Mouse (Mus musculus): ENCODE measurements around the gene Nme6. TPM values are rescaled to one million over a fixed set of nuclear protein-coding genes. Genes with fewer than 3 reads are reported as not detected.

Nme6 gene
- polyA plus RNA-seq, 1 experiment from 2014 or later, result 78.4 TPM

GRCm38 (mm10) chr9:109825739-109826138 lies 6.8 kb upstream of the Nme6 start:
- H3K4me1 ChIP-seq, result no peaks in the 10 kb centered on the region
- no peak overlapping the region for H3K27ac ChIP-seq
- WGBS, result 55% methylated on average over 4 of the region's 4 CpGs
- H3K36me3 ChIP-seq, result peaks cover 20% of the 10 kb centered on the region
- no peaks in the 10 kb centered on the region for H3K9me3 ChIP-seq (replicated peaks)
- no peaks in the 10 kb centered on the region for H3K27me3 ChIP-seq
- no peak overlapping the region for H3K4me2 ChIP-seq
- ATAC-seq (replicated peaks; ENCODE audit: low FRiP score), result no peak
- H3K4me3 ChIP-seq (replicated peaks), result no peak overlapping the region
- H3K9ac ChIP-seq, result no peak overlapping the region

- H3K27me3 ChIP-seq, result no peaks in the 10 kb centered on the region
- no peak for ATAC-seq (replicated peaks; ENCODE audit: low FRiP score)
- no peak overlapping the region for H3K4me3 ChIP-seq (replicated peaks)
- no peak overlapping the region for H3K9ac ChIP-seq
- H3K4me1 ChIP-seq, result no peaks in the 10 kb centered on the region
- no peak overlapping the region for H3K27ac ChIP-seq
- peaks cover 20% of the 10 kb centered on the region for H3K36me3 ChIP-seq
- 73% methylated on average over 5 of the region's 5 CpGs for WGBS
- H3K4me2 ChIP-seq, result no peak overlapping the region
- no peaks in the 10 kb centered on the region for H3K9me3 ChIP-seq (replicated peaks)
These were observed 6.4 kb upstream of the Nme6 start for GRCm38 (mm10) chr9:109826181-109826580.

DNA sequence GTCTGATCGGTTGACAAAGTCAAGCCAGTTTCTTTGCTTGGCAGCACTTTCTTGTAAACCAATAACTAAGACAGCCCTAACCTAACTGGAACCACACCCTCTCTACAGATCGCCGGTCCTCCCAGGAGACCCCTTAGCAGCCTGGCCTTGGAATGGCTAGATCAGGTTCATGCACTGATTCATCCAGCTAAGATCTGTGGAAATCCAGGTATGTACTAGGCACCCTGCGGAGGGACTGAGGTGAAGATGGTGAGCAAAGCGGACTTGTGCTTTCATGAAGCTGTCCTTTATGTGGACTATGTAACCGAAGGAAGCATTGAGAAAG lies 501 bp downstream of the Nme6 start:
- H3K36me3 ChIP-seq, result peaks cover 50% of the 10 kb centered on the region
- peak; percentile 55 for ATAC-seq (replicated peaks; ENCODE audit: low FRiP score)
- peak overlapping the region; percentile 85; the same call in 1 of the 2 replicates for H3K27ac ChIP-seq
- H3K27me3 ChIP-seq, result no peaks in the 10 kb centered on the region
- WGBS, result 11% methylated on average over 6 of the region's 6 CpGs
- H3K4me3 ChIP-seq (replicated peaks), result peak overlapping the region; percentile 69
- H3K9me3 ChIP-seq (replicated peaks), result no peaks in the 10 kb centered on the region
- H3K4me1 ChIP-seq, result peaks cover 12% of the 10 kb centered on the region
- H3K9ac ChIP-seq, result peak overlapping the region; percentile 68
- H3K4me2 ChIP-seq, result peak overlapping the region; percentile 88

- no peak for ATAC-seq (replicated peaks; ENCODE audit: low FRiP score)
- WGBS, result 54% methylated on average over 6 of the region's 6 CpGs
- H3K9me3 ChIP-seq (replicated peaks), result no peaks in the 10 kb centered on the region
These were observed 16.8 kb downstream of the Nme6 start, which contains the start of gene Camp for GRCm38 (mm10) chr9:109849312-109849758. TSS of gene Camp (minus strand) at chr9:109849617.

DNA sequence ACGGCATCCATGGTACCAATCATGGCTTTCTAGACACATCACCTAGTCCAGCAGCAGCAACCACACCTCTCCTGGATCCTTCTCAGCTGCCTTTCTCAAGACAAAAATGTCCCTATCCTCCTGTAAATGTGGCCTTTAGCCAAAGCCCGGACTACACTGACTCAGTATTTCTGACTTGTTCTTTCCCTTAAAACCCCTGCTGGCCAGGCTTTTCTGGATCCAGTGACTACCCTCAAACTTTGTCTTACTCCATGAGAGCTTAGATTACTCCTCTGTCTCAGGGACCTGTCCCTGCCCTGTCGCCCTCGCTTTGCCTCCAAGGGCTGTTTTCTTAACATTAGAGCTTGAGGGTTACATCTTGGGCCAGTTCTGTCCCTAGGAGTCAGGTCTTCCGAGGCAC lies 17.6 kb downstream of the Nme6 start:
- no peak overlapping the region for H3K4me3 ChIP-seq (replicated peaks)
- H3K9ac ChIP-seq, result no peak overlapping the region
- H3K36me3 ChIP-seq, result peaks cover 14% of the 10 kb centered on the region
- H3K27ac ChIP-seq, result no peak overlapping the region
- H3K9me3 ChIP-seq (replicated peaks), result no peaks in the 10 kb centered on the region
- H3K4me2 ChIP-seq, result no peak overlapping the region
- H3K27me3 ChIP-seq, result no peaks in the 10 kb centered on the region
- ATAC-seq (replicated peaks; ENCODE audit: low FRiP score), result no peak
- 84% methylated on average over 5 of the region's 5 CpGs for WGBS
- no peaks in the 10 kb centered on the region for H3K4me1 ChIP-seq

More at GRCm38 (mm10) chr9:109849312-109849758, 16.8 kb downstream of the Nme6 start, which contains the start of gene Camp:
- H3K4me1 ChIP-seq, result no peaks in the 10 kb centered on the region
- no peaks in the 10 kb centered on the region for H3K27me3 ChIP-seq
- no peak within 1 kb of the TSS for H3K4me3 ChIP-seq (replicated peaks)
- H3K27ac ChIP-seq, result no peak within 1 kb of the TSS
- H3K4me2 ChIP-seq, result no peak within 1 kb of the TSS
- H3K36me3 ChIP-seq, result peaks cover 14% of the 10 kb centered on the region
- H3K9ac ChIP-seq, result no peak within 1 kb of the TSS

GRCm38 (mm10) chr9:109854341-109854740 lies 21.8 kb downstream of the Nme6 start:
- Histone ChIP-seq H3K4me3 (replicated peaks) (no peak overlapping the region), H3K9ac (no peak overlapping the region), H3K27me3 (no peaks in the 10 kb centered on the region), H3K27ac (no peak overlapping the region), H3K9me3 (replicated peaks) (no peaks in the 10 kb centered on the region), H3K4me1 (no peaks in the 10 kb centered on the region), H3K36me3 (no peaks in the 10 kb centered on the region), H3K4me2 (no peak overlapping the region)
- WGBS, result 85% methylated on average over 2 of the region's 2 CpGs
- ATAC-seq (replicated peaks; ENCODE audit: low FRiP score), result no peak

DNA sequence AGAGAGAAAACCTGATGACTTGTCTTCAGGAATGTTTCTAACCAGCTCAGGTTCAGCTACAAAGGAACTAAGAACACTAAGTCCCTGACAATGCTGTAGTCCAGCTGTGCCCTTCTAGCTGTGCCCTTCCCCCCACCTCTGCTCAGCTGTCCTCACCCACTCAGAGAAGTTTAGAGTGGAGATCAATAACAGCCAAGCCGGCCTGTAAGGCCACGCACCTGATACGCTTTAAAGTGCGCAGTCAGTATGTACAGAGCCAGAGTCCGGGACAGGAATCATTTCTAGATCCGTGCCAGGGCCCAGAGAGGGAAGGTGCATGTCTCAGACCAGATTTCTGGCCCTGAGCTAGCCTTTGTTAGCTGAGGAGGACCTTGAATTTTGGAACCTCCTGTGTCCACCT lies 23.4 kb downstream of the Nme6 start:
- Histone ChIP-seq H3K27me3 (no peaks in the 10 kb centered on the region), H3K4me2 (no peak overlapping the region), H3K9me3 (replicated peaks) (no peaks in the 10 kb centered on the region), H3K36me3 (no peaks in the 10 kb centered on the region), H3K27ac (no peak overlapping the region), H3K4me3 (replicated peaks) (no peak overlapping the region), H3K9ac (no peak overlapping the region), H3K4me1 (no peaks in the 10 kb centered on the region)
- ATAC-seq (replicated peaks; ENCODE audit: low FRiP score), result no peak
- WGBS, result 89% methylated on average over 6 of the region's 6 CpGs

DNA sequence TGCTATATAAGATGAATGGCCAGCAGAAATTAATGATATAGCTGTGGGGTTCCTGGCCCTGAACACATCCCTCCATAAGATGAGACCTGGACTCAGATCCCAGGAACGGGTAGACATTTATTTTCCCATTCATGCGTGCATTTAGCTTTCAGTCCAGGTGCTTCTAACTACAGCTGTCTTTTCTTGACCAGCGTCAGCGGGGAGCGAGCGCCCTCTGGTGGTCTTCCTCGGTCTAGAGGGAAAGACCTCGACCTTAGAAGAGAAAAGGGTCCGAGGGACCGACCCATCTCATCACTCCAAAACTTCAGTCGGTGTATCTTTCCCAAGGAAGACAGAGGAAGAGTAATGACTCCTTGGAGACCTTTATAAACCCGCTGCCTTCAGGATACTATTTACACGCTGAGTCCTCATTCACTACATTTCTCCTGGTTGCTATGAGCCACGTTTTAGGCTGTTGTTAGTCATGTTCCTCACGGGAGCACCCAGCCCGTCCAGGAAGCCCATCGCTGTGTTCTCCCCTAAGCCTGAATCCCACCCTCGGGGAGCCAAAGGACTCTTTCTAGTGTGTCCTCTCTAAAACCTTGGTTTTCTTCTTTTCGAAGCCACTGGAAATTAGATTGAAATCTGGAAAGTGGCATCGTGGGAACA lies 30.0 kb downstream of the Nme6 start:
- H3K4me3 ChIP-seq (replicated peaks), result peak overlapping the region; percentile 13; the same call in 1 of the 2 replicates
- no peak overlapping the region; the same call in 1 of the 2 replicates for H3K9ac ChIP-seq
- peak overlapping the region; percentile 51 for H3K4me2 ChIP-seq
- peak; percentile 76 for ATAC-seq (replicated peaks; ENCODE audit: low FRiP score)
- H3K9me3 ChIP-seq (replicated peaks), result no peaks in the 10 kb centered on the region
- H3K4me1 ChIP-seq, result peaks cover 7% of the 10 kb centered on the region; the same call in 1 of the 2 replicates
- H3K27me3 ChIP-seq, result no peaks in the 10 kb centered on the region
- H3K27ac ChIP-seq, result no peak overlapping the region
- no peaks in the 10 kb centered on the region for H3K36me3 ChIP-seq
- 16% methylated on average over 20 of the region's 20 CpGs for WGBS

DNA sequence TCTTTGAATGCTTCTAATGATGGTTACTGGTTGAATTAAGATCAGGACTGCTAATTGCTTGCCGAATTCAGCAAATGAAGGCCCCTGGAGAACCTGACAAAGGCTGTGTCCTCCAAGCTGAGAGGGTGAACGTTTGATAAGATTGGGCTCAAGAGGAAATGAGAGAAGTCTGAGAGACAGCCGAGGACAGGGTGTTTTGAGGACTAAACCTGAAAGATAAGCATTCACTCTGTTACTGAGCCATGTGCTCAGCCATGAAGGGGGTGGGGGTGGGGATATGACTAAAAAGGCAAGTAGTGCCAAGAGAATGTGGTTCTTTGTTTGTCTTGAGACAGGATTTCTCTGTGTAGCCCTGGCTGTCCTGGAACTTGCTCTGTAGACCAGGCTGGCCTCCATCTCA lies 30.5 kb downstream of the Nme6 start:
- H3K4me1 ChIP-seq, result peaks cover 7% of the 10 kb centered on the region; the same call in 1 of the 2 replicates
- no peak overlapping the region for H3K27ac ChIP-seq
- H3K4me2 ChIP-seq, result no peak overlapping the region
- H3K9ac ChIP-seq, result no peak overlapping the region; the same call in 1 of the 2 replicates
- no peak for ATAC-seq (replicated peaks; ENCODE audit: low FRiP score)
- H3K4me3 ChIP-seq (replicated peaks), result no peak overlapping the region
- no peaks in the 10 kb centered on the region for H3K36me3 ChIP-seq
- 63% methylated on average over 3 of the region's 3 CpGs for WGBS
- no peaks in the 10 kb centered on the region for H3K27me3 ChIP-seq
- no peaks in the 10 kb centered on the region for H3K9me3 ChIP-seq (replicated peaks)

DNA sequence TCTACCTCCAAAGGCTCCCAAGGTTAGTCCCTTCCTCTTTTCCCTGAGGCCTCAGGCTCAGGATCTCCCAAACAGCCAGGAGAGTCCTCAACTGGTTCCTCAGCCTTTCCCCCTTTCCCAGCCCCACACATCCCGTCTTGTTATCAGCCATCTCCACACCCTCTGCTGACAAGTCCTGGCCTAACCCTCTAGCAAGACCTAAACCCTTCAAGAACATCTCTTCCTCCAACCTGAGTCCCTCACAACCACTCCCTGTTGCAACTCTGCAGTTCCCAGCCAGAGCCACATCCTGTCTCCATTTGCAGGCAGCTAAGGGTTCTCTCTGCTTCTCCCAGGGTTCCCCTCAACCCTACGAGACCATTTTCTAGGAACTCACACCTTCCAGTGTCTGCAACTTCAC lies 33.7 kb downstream of the Nme6 start:
- no peak overlapping the region for H3K27ac ChIP-seq
- no peak overlapping the region for H3K4me3 ChIP-seq (replicated peaks)
- H3K9ac ChIP-seq, result no peak overlapping the region
- ATAC-seq (replicated peaks; ENCODE audit: low FRiP score), result no peak
- H3K4me2 ChIP-seq, result no peak overlapping the region
- no peaks in the 10 kb centered on the region for H3K9me3 ChIP-seq (replicated peaks)
- no peaks in the 10 kb centered on the region for H3K27me3 ChIP-seq
- peaks cover 12% of the 10 kb centered on the region for H3K4me1 ChIP-seq
- no peaks in the 10 kb centered on the region for H3K36me3 ChIP-seq
- 65% methylated on average over 2 of the region's 2 CpGs for WGBS

GRCm38 (mm10) chr9:109870983-109871572 lies 38.5 kb downstream of the Nme6 start:
- H3K4me2 ChIP-seq, result peak overlapping the region; percentile 38; the same call in 1 of the 2 replicates
- no peak for ATAC-seq (replicated peaks; ENCODE audit: low FRiP score)
- H3K9ac ChIP-seq, result no peak overlapping the region

DNA sequence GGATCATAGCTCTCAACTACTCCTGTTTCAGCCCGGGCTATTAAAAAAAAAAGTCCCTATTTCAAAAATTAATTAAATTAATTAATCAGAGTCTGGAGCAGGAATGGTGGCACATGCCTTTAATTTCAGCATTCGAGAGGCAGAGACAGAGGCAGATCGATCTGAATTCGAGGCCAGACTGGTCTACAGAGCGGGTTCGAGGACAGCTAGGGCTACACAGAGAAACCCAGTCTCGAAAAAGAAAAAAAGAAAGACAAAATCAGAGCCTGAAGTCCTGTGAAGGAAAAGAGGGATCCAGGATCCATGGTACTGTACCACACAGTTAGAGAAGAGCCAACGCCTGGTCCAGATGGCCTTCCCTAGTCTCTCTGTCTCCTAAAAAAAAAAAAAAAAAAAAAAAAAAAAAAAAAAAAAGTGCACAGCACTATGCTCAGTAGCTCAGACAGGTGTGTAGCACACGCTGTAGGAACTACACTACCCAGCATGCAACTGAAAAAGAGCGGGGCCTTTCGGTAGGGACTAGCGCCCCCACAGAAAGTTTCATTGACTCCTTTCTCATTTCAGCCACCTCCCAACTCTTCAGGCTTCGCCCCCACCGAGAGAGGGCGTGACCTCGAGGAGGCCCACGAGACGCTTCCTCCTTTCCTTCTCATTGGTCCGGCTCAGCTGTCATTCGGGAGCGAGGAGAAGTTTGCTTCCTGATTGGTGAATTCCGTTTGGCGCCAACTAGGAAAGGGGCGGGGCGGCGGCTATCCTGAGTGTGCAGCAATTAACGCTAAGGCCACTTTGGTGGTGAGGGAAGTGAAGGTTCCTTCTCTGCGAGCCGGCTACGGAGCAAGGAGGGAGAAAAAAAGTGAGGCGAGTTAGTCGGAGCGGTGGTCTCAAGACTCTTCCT lies 42.5 kb downstream of the Nme6 start, which contains the start of gene Cdc25a:
Gene Cdc25a, plus strand, starts transcription at position 783 of the 895 bp plus-strand sequence.
- ATAC-seq (replicated peaks; ENCODE audit: low FRiP score), result peak; percentile 94
- H3K27me3 ChIP-seq, result no peaks in the 10 kb centered on the region
- H3K4me2 ChIP-seq, result peak within 1 kb of the TSS; percentile 87
- H3K9me3 ChIP-seq (replicated peaks), result no peaks in the 10 kb centered on the region
- H3K36me3 ChIP-seq, result peaks cover 30% of the 10 kb centered on the region
- H3K27ac ChIP-seq, result peak within 1 kb of the TSS; percentile 95
- H3K4me3 ChIP-seq (replicated peaks), result peak within 1 kb of the TSS; percentile 76
- WGBS, result 7% methylated on average over 33 of the region's 33 CpGs
- H3K4me1 ChIP-seq, result peaks cover 23% of the 10 kb centered on the region
- H3K9ac ChIP-seq, result peak within 1 kb of the TSS; percentile 88

More at GRCm38 (mm10) chr9:109870983-109871572, 38.5 kb downstream of the Nme6 start:
- Histone ChIP-seq H3K36me3 (no peaks in the 10 kb centered on the region), H3K27me3 (no peaks in the 10 kb centered on the region), H3K9me3 (replicated peaks) (no peaks in the 10 kb centered on the region), H3K4me3 (replicated peaks) (peak overlapping the region; percentile 20; the same call in 1 of the 2 replicates), H3K4me1 (peaks cover 11% of the 10 kb centered on the region), H3K27ac (peak overlapping the region; percentile 72)
- WGBS, result 35% methylated on average over 6 of the region's 6 CpGs

Data from kidney, embryonic 15.5 days (tissue).